Mouse (Mus musculus): ENCODE measurements around the gene Kera.

The Kera gene

GRCm38 (mm10) chr10:97606579-97606978 is at the start of gene Kera:
Kera (plus strand) TSS chr10:97606879.
- DNase-seq (ENCODE audit: low spot score) = no peak

GRCm38 (mm10) chr10:97564957-97565856 is 41.5 kb upstream of the Kera start, which contains the start of gene Lum:
Lum (plus strand) TSS chr10:97565128.
- DNase-seq (ENCODE audit: low spot score) = no peak

- no peak for DNase-seq (ENCODE audit: low spot score)
These were observed 39.1 kb upstream of the Kera start for GRCm38 (mm10) chr10:97567489-97568135.

GRCm38 (mm10) chr10:97582543-97583231 is 24.0 kb upstream of the Kera start:
- peak; percentile 57 for DNase-seq (ENCODE audit: low spot score)

- no peak for DNase-seq (ENCODE audit: low spot score)
These were observed 22.5 kb upstream of the Kera start for GRCm38 (mm10) chr10:97584176-97584575.

GRCm38 (mm10) chr10:97587159-97587558 is 19.5 kb upstream of the Kera start:
- peak; percentile 79 for DNase-seq (ENCODE audit: low spot score)

- DNase-seq (ENCODE audit: low spot score) = peak; percentile 50
These were observed 17.1 kb upstream of the Kera start for GRCm38 (mm10) chr10:97589574-97589973.

GRCm38 (mm10) chr10:97591036-97591435 is 15.6 kb upstream of the Kera start:
- DNase-seq (ENCODE audit: low spot score) = no peak

- DNase-seq (ENCODE audit: low spot score) = no peak
These were observed 15.0 kb upstream of the Kera start for GRCm38 (mm10) chr10:97591685-97592084.

GRCm38 (mm10) chr10:97595680-97596079 is 11.0 kb upstream of the Kera start:
- DNase-seq (ENCODE audit: low spot score) = no peak

- no peak for DNase-seq (ENCODE audit: low spot score)
These were observed 4.9 kb upstream of the Kera start for GRCm38 (mm10) chr10:97601744-97602143.

- no peak for DNase-seq (ENCODE audit: low spot score)
These were observed 3.4 kb upstream of the Kera start for GRCm38 (mm10) chr10:97603256-97603655.

GRCm38 (mm10) chr10:97622328-97622727 is 15.6 kb downstream of the Kera start:
- DNase-seq (ENCODE audit: low spot score) = no peak

GRCm38 (mm10) chr10:97624381-97624780 is 17.7 kb downstream of the Kera start:
- no peak for DNase-seq (ENCODE audit: low spot score)

GRCm38 (mm10) chr10:97625116-97625515 is 18.4 kb downstream of the Kera start:
- no peak for DNase-seq (ENCODE audit: low spot score)

- DNase-seq (ENCODE audit: low spot score) = no peak
These were observed 19.9 kb downstream of the Kera start for GRCm38 (mm10) chr10:97626543-97626942.

- DNase-seq (ENCODE audit: low spot score) = no peak
These were observed 24.4 kb downstream of the Kera start for GRCm38 (mm10) chr10:97631061-97631460.

GRCm38 (mm10) chr10:97641926-97642325 is 35.2 kb downstream of the Kera start:
- DNase-seq (ENCODE audit: low spot score) = peak; percentile 53

GRCm38 (mm10) chr10:97643768-97644167 is 37.1 kb downstream of the Kera start, which contains the start of gene Epyc:
Epyc (plus strand) TSS chr10:97644068.
- DNase-seq (ENCODE audit: low spot score) = no peak

GRCm38 (mm10) chr10:97650334-97650733 is 43.7 kb downstream of the Kera start:
- DNase-seq (ENCODE audit: low spot score) = peak; percentile 38

GRCm38 (mm10) chr10:97659489-97659888 is 52.8 kb downstream of the Kera start:
- DNase-seq (ENCODE audit: low spot score) = no peak
